Mouse (Mus musculus) thymus, adult 2 months (tissue): Measurements from ENCODE around the gene Arhgef9.

ENCODE experiments used
- CTCF ChIP-seq: fragments of 200-500 bp; IDR thresholded peaks from 2 replicates; pipeline ENCODE4 v1.5.1; 2012; ENCODE audit warnings: mild to moderate bottlenecking, control low read depth, low read length, moderate library complexity, borderline replicate concordance; ENCODE audit not compliant: control insufficient read depth, poor library complexity, insufficient read depth; ENCODE audit errors: extremely low read depth
- POLR2A ChIP-seq: fragments of 200-500 bp; IDR thresholded peaks from 2 replicates; pipeline ENCODE4 v1.6.1; 2012; ENCODE audit warnings: mild to moderate bottlenecking, low read length, control low read depth, moderate library complexity; ENCODE audit not compliant: control insufficient read depth, poor library complexity, insufficient read depth; ENCODE audit errors: extremely low read depth

DNA sequence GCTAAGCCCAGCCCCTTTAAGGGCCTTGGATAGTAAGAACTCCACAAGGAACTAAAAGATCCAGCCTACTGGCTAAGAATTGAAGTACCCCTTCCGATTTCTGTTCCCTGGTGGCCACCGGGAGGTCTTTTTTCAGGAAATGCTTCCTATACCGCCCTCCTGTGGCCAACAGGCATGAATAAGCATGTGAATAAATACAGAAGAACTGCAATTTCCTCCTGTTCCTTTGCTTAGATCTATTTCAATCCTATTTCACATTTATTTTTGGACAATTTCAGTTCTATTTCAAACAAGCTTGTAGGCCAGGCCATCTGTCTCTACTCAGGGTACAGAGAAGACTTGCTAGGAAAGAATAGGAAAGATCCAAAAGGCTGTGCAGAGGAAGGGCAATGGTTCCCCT is 20.7 kb downstream of the Arhgef9 start:
- TF ChIP-seq POLR2A (no peak), CTCF (no peak)
